Mouse (Mus musculus): ENCODE measurements around the gene Irgq.

- TF ChIP-seq POLR2A (IDR thresholded peaks at IDR 0.05; ENCODE audit: low read depth, low read length) (no peak), CTCF (IDR thresholded peaks at IDR 0.05; ENCODE audit: borderline replicate concordance, insufficient read depth, low read length) (no peak)
These were observed 11.4 kb upstream of the Irgq start for GRCm38 (mm10) chr7:24519130-24519529.
